Mouse (Mus musculus) skeletal muscle tissue, adult 2 months (tissue): ENCODE measurements around the gene Arid4b.
"Not testable (repeated sequence)": the region's sequence is repeated elsewhere in the genome, so short reads cannot be mapped to it uniquely, and the experiment has no call there.

Source experiments
- DNase-seq: peaks from one replicate; pipeline ENCODE4 v3.0.0-alpha.2; 2012; ENCODE audit warnings: low read depth, low spot score

The Arid4b gene

GRCm38 (mm10) chr13:14063013-14063941, at the start of gene Arid4b, which contains the start of gene Ggps1:
Arid4b (plus strand) TSS chr13:14063232.
Ggps1 (minus strand) TSS chr13:14063488.
- peak; percentile 98 for DNase-seq

- DNase-seq = no peak
These were observed 49.0 kb upstream of the Arid4b start for GRCm38 (mm10) chr13:14014001-14014400.

GRCm38 (mm10) chr13:14014540-14014939, 48.5 kb upstream of the Arid4b start:
- no peak for DNase-seq

- DNase-seq = no peak
These were observed 47.4 kb upstream of the Arid4b start for GRCm38 (mm10) chr13:14015609-14016008.

GRCm38 (mm10) chr13:14018283-14018682, 44.7 kb upstream of the Arid4b start:
- no peak for DNase-seq

GRCm38 (mm10) chr13:14018852-14019251, 44.2 kb upstream of the Arid4b start:
- no peak for DNase-seq

GRCm38 (mm10) chr13:14021417-14021816, 41.6 kb upstream of the Arid4b start:
- DNase-seq = not testable (repeated sequence)

GRCm38 (mm10) chr13:14025554-14025953, 37.5 kb upstream of the Arid4b start:
- no peak for DNase-seq

- DNase-seq = no peak
These were observed 36.7 kb upstream of the Arid4b start for GRCm38 (mm10) chr13:14026154-14026820.

GRCm38 (mm10) chr13:14033309-14034072, 29.5 kb upstream of the Arid4b start:
- DNase-seq = no peak

GRCm38 (mm10) chr13:14034073-14034348, 29.0 kb upstream of the Arid4b start:
- DNase-seq = no peak

- not testable (repeated sequence) for DNase-seq
These were observed 27.7 kb upstream of the Arid4b start for GRCm38 (mm10) chr13:14035352-14035751.

- DNase-seq = peak; percentile 15
These were observed 27.0 kb upstream of the Arid4b start for GRCm38 (mm10) chr13:14035875-14036630.

GRCm38 (mm10) chr13:14038911-14039291, 24.1 kb upstream of the Arid4b start:
- DNase-seq = no peak

- DNase-seq = peak; percentile 83
These were observed 23.6 kb upstream of the Arid4b start, which contains the start of gene Tbce for GRCm38 (mm10) chr13:14039292-14039965. Tbce (minus strand) TSS chr13:14039638.

GRCm38 (mm10) chr13:14040186-14040585, 22.8 kb upstream of the Arid4b start:
- no peak for DNase-seq

- DNase-seq = no peak
These were observed 19.2 kb upstream of the Arid4b start for GRCm38 (mm10) chr13:14043851-14044250.

- no peak for DNase-seq
These were observed 18.5 kb upstream of the Arid4b start for GRCm38 (mm10) chr13:14044521-14044920.

- no peak for DNase-seq
These were observed 13.2 kb upstream of the Arid4b start for GRCm38 (mm10) chr13:14049878-14050277.

GRCm38 (mm10) chr13:14056801-14057200, 6.2 kb upstream of the Arid4b start:
- DNase-seq = no peak

- no peak for DNase-seq
These were observed 3.5 kb upstream of the Arid4b start for GRCm38 (mm10) chr13:14059582-14059981.
